Mouse (Mus musculus) intestine, embryonic 16.5 days (tissue): ENCODE measurements around the gene Pip. TPM values are rescaled to one million over a fixed set of nuclear protein-coding genes. Genes with fewer than 3 reads are reported as not detected.

Experiments used
- ATAC-seq: fragments of 200-750 bp; cut with Nextera tagmentation; 2 replicates; pipeline ENCODE4 v1.8.0; 2017; ENCODE audit warnings: moderate TSS enrichment, moderate library complexity
- H3K27ac ChIP-seq: fragments of 300-500 bp; sonication (generic); 2 replicates; pipeline ENCODE4 v1.5.1; 2014; ENCODE audit warnings: mild to moderate bottlenecking, low read length
- H3K27me3 ChIP-seq: fragments of 300-500 bp; sonication (generic); replicated peaks from 2 replicates; pipeline ENCODE4 v1.6.1; 2014; ENCODE audit warnings: low read length, control low read depth, mixed read lengths; ENCODE audit not compliant: control insufficient read depth, insufficient read depth
- H3K36me3 ChIP-seq: fragments of 300-500 bp; sonication (generic); 2 replicates; pipeline ENCODE4 v1.6.1; 2014; ENCODE audit warnings: low read length, control low read depth; ENCODE audit not compliant: control insufficient read depth, insufficient read depth
- H3K4me1 ChIP-seq: fragments of 300-500 bp; sonication (generic); 2 replicates; pipeline ENCODE4 v1.6.1; 2014; ENCODE audit warnings: low read length, control low read depth, mixed read lengths; ENCODE audit not compliant: control insufficient read depth, insufficient read depth
- H3K4me2 ChIP-seq: fragments of 300-500 bp; sonication (generic); 2 replicates; pipeline ENCODE4 v1.6.1; 2014; ENCODE audit warnings: low read depth, low read length, control low read depth
- H3K4me3 ChIP-seq: fragments of 300-500 bp; sonication (generic); 2 replicates; pipeline ENCODE4 v1.5.1; 2014; ENCODE audit warnings: mild to moderate bottlenecking, low read length
- H3K9ac ChIP-seq: fragments of 300-500 bp; sonication (generic); 2 replicates; pipeline ENCODE4 v1.6.1; 2014; ENCODE audit warnings: low read depth, low read length
- H3K9me3 ChIP-seq: fragments of 300-500 bp; sonication (generic); 2 replicates; pipeline ENCODE4 v1.6.1; 2016; ENCODE audit warnings: low read length, control low read depth; ENCODE audit not compliant: control insufficient read depth
- WGBS: fragments of 180-500 bp; shearing (Covaris S2); extraction: QIAGEN DNeasy Blood & Tissue Kit; methylation state at CpG from one replicate; pipeline ENCODE4 v1.1.7; 2014; 5-methylcytosine and 5-hydroxymethylcytosine counted together
- polyA plus RNA-seq: library from polyadenylated mRNA; unstranded; fragments of >200 nt; fragmentation: Nextera tagmentation; extraction: Ambion mirVana; gene quantifications from 2 replicates; pipeline ENCODE4 v1.2.1, GENCODE M21; 2015

Gene Pip
- polyA plus RNA-seq, result not detected in 2 replicates

DNA sequence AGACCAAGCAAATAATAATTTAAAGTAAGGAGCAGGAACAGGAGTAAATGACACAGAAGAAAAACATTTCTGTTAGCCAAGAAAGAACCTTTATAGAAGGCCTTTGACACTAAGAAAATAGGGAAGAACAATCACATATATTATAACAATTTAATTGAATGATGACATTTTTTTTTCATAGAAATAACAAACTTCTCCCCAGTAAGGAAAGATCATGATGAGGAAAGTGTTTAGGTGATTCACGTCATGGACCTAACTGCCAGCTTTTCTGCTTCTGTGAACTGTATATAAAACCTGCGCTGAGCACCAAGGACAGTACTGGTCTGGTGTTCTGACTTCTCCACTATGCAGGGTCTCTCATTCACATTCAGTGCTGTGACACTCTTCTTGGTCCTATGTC, at the start of gene Pip:
TSS of gene Pip (plus strand) at position 301 of the 400 bp plus-strand sequence.
- no peak within 1 kb of the TSS for H3K4me3 ChIP-seq
- no peak for ATAC-seq
- H3K27me3 ChIP-seq, result no peaks in the 10 kb centered on the region
- no peaks in the 10 kb centered on the region for H3K4me1 ChIP-seq
- no peak within 1 kb of the TSS for H3K27ac ChIP-seq
- no peaks in the 10 kb centered on the region for H3K9me3 ChIP-seq
- no peaks in the 10 kb centered on the region for H3K36me3 ChIP-seq
- no peak within 1 kb of the TSS for H3K4me2 ChIP-seq
- H3K9ac ChIP-seq, result no peak within 1 kb of the TSS
- 87% methylated on average over 2 of the region's 2 CpGs for WGBS

DNA sequence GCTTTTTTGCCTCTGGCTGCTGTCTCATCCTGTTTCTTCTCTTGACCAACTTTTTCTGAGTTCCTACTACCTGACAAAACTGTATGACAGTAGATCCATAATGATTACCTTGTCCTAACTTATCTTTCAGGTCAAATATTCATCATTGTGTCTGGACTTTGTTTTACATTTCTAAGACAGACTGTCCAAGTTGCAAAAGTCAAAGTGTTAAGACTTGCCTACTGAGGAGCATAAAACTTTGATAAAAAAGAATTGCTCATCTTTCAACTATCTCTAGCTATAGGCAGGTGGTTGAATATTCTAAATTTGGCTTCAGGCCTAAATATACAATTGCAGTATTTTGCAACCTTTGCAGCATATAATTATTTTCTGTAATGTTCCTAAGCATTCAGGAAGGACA, 23.2 kb upstream of the Pip start:
- H3K27ac ChIP-seq, result no peak overlapping the region
- H3K27me3 ChIP-seq, result no peaks in the 10 kb centered on the region
- no peaks in the 10 kb centered on the region for H3K9me3 ChIP-seq
- no peaks in the 10 kb centered on the region for H3K4me1 ChIP-seq
- H3K9ac ChIP-seq, result no peak overlapping the region
- no peak overlapping the region for H3K4me3 ChIP-seq
- ATAC-seq, result no peak
- H3K36me3 ChIP-seq, result no peaks in the 10 kb centered on the region
- H3K4me2 ChIP-seq, result no peak overlapping the region

DNA sequence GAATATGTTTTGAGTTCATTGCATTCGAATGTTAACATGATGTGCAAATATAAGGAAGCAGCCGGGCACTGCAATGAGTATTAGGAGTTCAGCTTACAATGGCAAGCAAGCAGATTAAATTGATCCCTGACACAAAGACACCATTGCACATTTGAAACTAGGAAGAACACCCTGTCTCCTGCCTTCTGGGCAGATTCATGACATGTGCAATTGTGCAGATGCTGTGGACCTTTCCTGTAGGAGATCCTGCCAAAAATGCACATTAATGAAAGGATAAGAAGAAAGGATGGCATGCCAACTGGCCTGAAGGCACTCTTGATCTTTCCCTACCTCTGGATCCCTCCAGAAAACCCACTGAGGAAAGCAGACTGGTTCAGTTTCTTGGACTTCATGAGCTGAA, 17.8 kb upstream of the Pip start:
- H3K9me3 ChIP-seq, result no peaks in the 10 kb centered on the region
- no peak overlapping the region for H3K4me3 ChIP-seq
- no peaks in the 10 kb centered on the region for H3K4me1 ChIP-seq
- H3K27me3 ChIP-seq, result no peaks in the 10 kb centered on the region
- H3K4me2 ChIP-seq, result no peak overlapping the region
- H3K9ac ChIP-seq, result no peak overlapping the region
- H3K27ac ChIP-seq, result no peak overlapping the region
- ATAC-seq, result no peak
- H3K36me3 ChIP-seq, result no peaks in the 10 kb centered on the region
- 88% methylated on average over 2 of the region's 2 CpGs for WGBS

DNA sequence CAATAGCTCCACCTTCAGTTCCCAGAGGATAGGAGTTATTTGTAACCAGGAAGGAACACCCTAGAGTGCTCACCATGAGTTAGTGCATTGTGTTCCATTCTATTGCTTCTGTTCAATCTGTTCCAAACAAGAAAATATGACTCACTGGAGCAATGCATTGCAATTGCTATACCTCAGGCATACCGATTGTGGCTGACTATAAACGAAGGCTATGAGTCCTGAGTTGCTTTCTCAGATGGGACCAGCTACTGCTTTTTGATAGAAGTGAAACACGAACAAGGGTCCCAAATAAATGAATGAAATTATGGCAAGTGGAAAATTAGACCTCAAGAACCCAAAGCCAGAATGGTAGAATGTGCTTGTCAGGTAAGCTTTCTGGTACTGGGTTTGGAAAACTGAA, 5.4 kb downstream of the Pip start, which contains the start of gene Sval2:
TSS of gene Sval2 (plus strand) at position 301 of the 400 bp plus-strand sequence.
- Histone ChIP-seq H3K27me3 (no peaks in the 10 kb centered on the region), H3K9me3 (no peaks in the 10 kb centered on the region), H3K36me3 (no peaks in the 10 kb centered on the region), H3K4me1 (no peaks in the 10 kb centered on the region), H3K4me2 (no peak within 1 kb of the TSS), H3K9ac (no peak within 1 kb of the TSS), H3K4me3 (no peak within 1 kb of the TSS), H3K27ac (no peak within 1 kb of the TSS)
- no peak for ATAC-seq
- whole genome bisulfite sequencing, result 86% methylated on average over 3 of the region's 3 CpGs

DNA sequence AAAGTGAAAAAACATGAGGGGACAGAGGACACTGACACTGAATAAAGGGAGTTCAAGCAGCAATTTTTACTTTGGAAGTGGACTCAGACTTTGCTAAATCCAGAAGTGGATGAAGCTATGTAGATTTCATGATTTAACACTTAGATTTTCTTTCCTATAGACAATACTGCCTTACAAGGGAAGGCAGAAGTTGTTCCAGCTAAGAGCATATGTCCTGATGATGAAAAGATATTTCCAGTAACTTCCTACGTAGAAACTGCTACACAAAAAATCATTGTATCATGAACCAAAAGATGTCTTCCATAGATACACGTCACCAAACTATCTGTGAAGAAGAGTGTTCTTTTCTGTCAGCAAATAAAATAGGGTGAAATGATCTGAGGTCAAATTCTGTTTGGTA, 16.7 kb downstream of the Pip start:
- WGBS, result 74% methylated on average over 2 of the region's 2 CpGs
- Histone ChIP-seq H3K4me2 (no peak overlapping the region), H3K27me3 (no peaks in the 10 kb centered on the region), H3K36me3 (no peaks in the 10 kb centered on the region), H3K9ac (no peak overlapping the region), H3K4me1 (no peaks in the 10 kb centered on the region), H3K27ac (no peak overlapping the region), H3K4me3 (no peak overlapping the region), H3K9me3 (no peaks in the 10 kb centered on the region)
- ATAC-seq, result no peak

Other genes with a start within 250 kb of the Pip start
- gene Ephb6, start 242.1 kb upstream of the Pip start, polyA plus RNA-seq, result 6.6 and 7.4 TPM in 2 replicates
- 0.29 and 0.35 TPM in 2 replicates for gene Trpv6, start 211.1 kb upstream of the Pip start, polyA plus RNA-seq
- gene Trpv5, start 166.8 kb upstream of the Pip start, polyA plus RNA-seq, result 0.11 and 0.13 TPM in 2 replicates
- 1.1 and 1.6 TPM in 2 replicates for gene Llcfc1, start 163.1 kb upstream of the Pip start, polyA plus RNA-seq
- gene Kel, start 143.2 kb upstream of the Pip start, polyA plus RNA-seq, result 3.4 and 5.5 TPM in 2 replicates
- gene Olfr459, start 72.4 kb upstream of the Pip start, polyA plus RNA-seq, result not detected in 2 replicates
- not detected in 2 replicates for gene Sval2, start 5.5 kb downstream of the Pip start, polyA plus RNA-seq
- gene Sval1, start 104.1 kb downstream of the Pip start, polyA plus RNA-seq, result 5.4 and 9.2 TPM in 2 replicates
- not detected in 2 replicates for gene Sval3, start 120.6 kb downstream of the Pip start, polyA plus RNA-seq
- gene Sva, start 190.9 kb downstream of the Pip start, polyA plus RNA-seq, result not detected in 2 replicates